Mouse (Mus musculus): ENCODE results near the gene Pitpnm1.

GRCm38 (mm10) chr19:4103792-4104191 is 4.0 kb downstream of the Pitpnm1 start:
- no peak for TF ChIP-seq POLR2A (IDR thresholded peaks at IDR 0.05; ENCODE audit: insufficient read depth, low read depth, low read length)
- no peak for TF ChIP-seq CTCF (IDR thresholded peaks at IDR 0.05; ENCODE audit: insufficient read depth, low read depth, low read length)

All from olfactory bulb, adult 2 months (tissue).